In the genomic region with DNA sequence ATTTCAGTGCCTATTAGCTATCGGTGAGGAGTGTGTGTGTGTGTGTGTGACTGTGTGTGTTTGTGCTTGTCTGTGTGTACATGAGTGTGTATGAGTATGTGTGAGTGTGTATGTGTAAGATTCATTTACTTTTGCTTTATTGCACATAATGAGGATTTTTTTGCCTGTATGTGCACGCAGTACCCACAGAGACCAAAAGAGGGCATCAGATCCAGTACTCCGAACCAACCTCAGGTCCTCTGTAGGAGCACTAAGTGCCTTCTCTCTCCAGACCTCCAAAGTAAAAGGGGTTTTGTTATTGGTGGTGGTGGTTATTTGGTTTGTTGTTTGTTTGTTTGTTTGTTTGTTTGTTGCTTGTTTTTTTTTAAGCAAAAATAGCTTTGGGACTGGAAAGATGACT, we compare ENCODE assay signal across 10 mouse cellular contexts. TPM values are rescaled to one million over a fixed set of nuclear protein-coding genes. Genes with fewer than 3 reads are reported as not detected.
DNase-seq lines count a peak whose midpoint lies in the region; ATAC-seq lines count a peak whose summit lies in the region.
"Had no signal": no experiment of that assay in that cellular context is flagged by ENCODE, and none has a peak within 500 bp of the region (broad histone marks: within the 10 kb centered on the region; RNA-seq: fewer than 3 reads in every experiment).

No protein-coding gene starts in this region.

- ATAC-seq in limb, embryonic 11.5 days (ENCODE audit: insufficient number of reproducible peaks, low FRiP score, low TSS enrichment, low read depth): no peak
- ATAC-seq in frontal cortex, adult (ENCODE audit: low TSS enrichment): no peak

- WGBS in limb, embryonic 11.5 days: 83% methylated on average over 3 of the region's 3 CpGs

- H3K4me1 ChIP-seq in limb, embryonic 11.5 days (ENCODE audit: control insufficient read depth, insufficient read depth, low read length): no peaks in the 10 kb centered on the region

- no peak overlapping the region for H3K4me3 ChIP-seq in limb, embryonic 11.5 days (ENCODE audit: low read depth, low read length)
- H3K4me3 ChIP-seq: megakaryocyte, embryonic 14.5 days had no signal

- H3K36me3 ChIP-seq in limb, embryonic 11.5 days (ENCODE audit: control insufficient read depth, insufficient read depth, low read length): no peaks in the 10 kb centered on the region

- H3K27ac ChIP-seq in limb, embryonic 11.5 days (replicated peaks; ENCODE audit: low read depth, low read length): no peak overlapping the region

- no peaks in the 10 kb centered on the region for H3K27me3 ChIP-seq in limb, embryonic 11.5 days (ENCODE audit: control insufficient read depth, insufficient read depth, low read length)

- H3K9me3 ChIP-seq in limb, embryonic 11.5 days (ENCODE audit: control insufficient read depth, low read length): no peaks in the 10 kb centered on the region
- H3K9me3 ChIP-seq: megakaryocyte, embryonic 14.5 days had no signal

- intact Hi-C loops in left cerebral cortex, postnatal 25 days (cut with DNase I): no loop called here

- peak; percentile 13 for DNase-seq in adrenal gland, adult 2 months
- no peak for DNase-seq in adrenal gland, postnatal 4 days (ENCODE audit: low spot score in 2 of 2)
- peak; percentile 30 to 41 for DNase-seq in layer of hippocampus, postnatal 10 days (ENCODE audit: low spot score in 2 of 2)
- no peak for DNase-seq in layer of hippocampus, postnatal 14 days (ENCODE audit: low spot score in 2 of 2)
- DNase-seq in MEL-GATA-1-ER (ENCODE audit: extremely low read depth, low read depth): peak; percentile 17
- DNase-seq in limb, embryonic 11.5 days (ENCODE audit: low spot score): peak; percentile 57
- no peak for DNase-seq in left cerebral cortex, postnatal 25 days (ENCODE audit: low spot score in 2 of 2)

- no peak overlapping the region for H3K9ac ChIP-seq in limb, embryonic 11.5 days (ENCODE audit: low read length)

- no peak overlapping the region for H3K4me2 ChIP-seq in limb, embryonic 11.5 days (ENCODE audit: low read depth, severe bottlenecking)

RNA-seq across cellular contexts. Expression of a gene that starts 5.2 kb away (rescaled TPM):
- under 1 TPM; 0.29 to 0.31 TPM for total RNA-seq in adrenal gland, adult 2 months (2021)
- 0.37 and 0.42 TPM in 2 replicates for polyA plus RNA-seq in adrenal gland, adult 2 months (2012; rRNA removed)
- under 1 TPM; 0.56 to 0.81 TPM for total RNA-seq in adrenal gland, postnatal 4 days (2021)
- 1 to 10 TPM; 1.0 to 1.2 TPM for total RNA-seq in layer of hippocampus, postnatal 10 days (2021)
- 1 to 10 TPM; 2.2 to 2.3 TPM for total RNA-seq in layer of hippocampus, postnatal 14 days (2021)
- polyA plus RNA-seq in limb, embryonic 11.5 days (2014; fragmentation: Nextera tagmentation; extraction: Ambion mirVana): 0.23 and 0.31 TPM in 2 replicates
- under 1 TPM; 0.11 to 0.25 TPM for total RNA-seq in left cerebral cortex, postnatal 25 days (2021)

RNA-seq across cellular contexts. Expression of a gene that starts 8.5 kb away (rescaled TPM):
- not detected for total RNA-seq in adrenal gland, adult 2 months (2021)
- polyA plus RNA-seq in adrenal gland, adult 2 months (2012; rRNA removed): not detected in 2 replicates
- total RNA-seq in adrenal gland, postnatal 4 days (2021): not detected
- total RNA-seq in layer of hippocampus, postnatal 10 days (2021): not detected
- not detected for total RNA-seq in layer of hippocampus, postnatal 14 days (2021)
- not detected in 2 replicates for polyA plus RNA-seq in limb, embryonic 11.5 days (2014; fragmentation: Nextera tagmentation; extraction: Ambion mirVana)
- total RNA-seq in left cerebral cortex, postnatal 25 days (2021): not detected
- total RNA-seq: heart, adult 18-20 months had no signal

RNA-seq across cellular contexts. Expression of a gene that starts 30.3 kb away (rescaled TPM):
- 10 to 100 TPM; 36.8 to 37.9 TPM for total RNA-seq in adrenal gland, adult 2 months (2021)
- 45.4 and 52.2 TPM in 2 replicates for polyA plus RNA-seq in adrenal gland, adult 2 months (2012; rRNA removed)
- 10 to 100 TPM; 37.1 to 53.9 TPM for total RNA-seq in adrenal gland, postnatal 4 days (2021)
- total RNA-seq in layer of hippocampus, postnatal 10 days (2021): 10 to 100 TPM; 62.0 to 69.2 TPM
- total RNA-seq in layer of hippocampus, postnatal 14 days (2021): 10 to 100 TPM; 67.3 to 69.6 TPM
- polyA plus RNA-seq in limb, embryonic 11.5 days (2014; fragmentation: Nextera tagmentation; extraction: Ambion mirVana): 43.1 and 43.5 TPM in 2 replicates
- 10 to 100 TPM; 45.2 to 50.0 TPM for total RNA-seq in left cerebral cortex, postnatal 25 days (2021)

Comparison
In these comparisons a context has a peak if more than half of its experiments do, and no peak if none do; other contexts are left out.
1. DNase-seq: peak in adrenal gland, adult 2 months (single experiment), layer of hippocampus, postnatal 10 days (2 of 2), MEL-GATA-1-ER (single experiment) and limb, embryonic 11.5 days (single experiment); none in adrenal gland, postnatal 4 days (0 of 2), layer of hippocampus, postnatal 14 days (0 of 2) and left cerebral cortex, postnatal 25 days (0 of 2).